Mouse (Mus musculus) ovary, postnatal 14 days (tissue): ENCODE measurements around the gene Sorcs2.
"Not testable (repeated sequence)": the region's sequence is repeated elsewhere in the genome, so short reads cannot be mapped to it uniquely, and the experiment has no call there.

Experiments used
- DNase-seq: peaks from one replicate; pipeline ENCODE4 v3.0.0; 2022; ENCODE audit warnings: low spot score

Gene Sorcs2

GRCm38 (mm10) chr5:36301166-36301565, 96.8 kb downstream of the Sorcs2 start:
- no peak for DNase-seq

- no peak for DNase-seq
These were observed 99.9 kb downstream of the Sorcs2 start for GRCm38 (mm10) chr5:36298049-36298448.

GRCm38 (mm10) chr5:36297246-36297645, 100.7 kb downstream of the Sorcs2 start:
- no peak for DNase-seq

GRCm38 (mm10) chr5:36293109-36293900, 104.6 kb downstream of the Sorcs2 start:
- peak; percentile 44 for DNase-seq

GRCm38 (mm10) chr5:36292321-36292720, 105.6 kb downstream of the Sorcs2 start:
- peak; percentile 54 for DNase-seq

- DNase-seq = no peak
These were observed 106.7 kb downstream of the Sorcs2 start for GRCm38 (mm10) chr5:36291191-36291590.

GRCm38 (mm10) chr5:36285405-36285804, 112.5 kb downstream of the Sorcs2 start:
- DNase-seq = no peak

GRCm38 (mm10) chr5:36279896-36280295, 118.0 kb downstream of the Sorcs2 start:
- DNase-seq = no peak

GRCm38 (mm10) chr5:36274684-36275394, 123.1 kb downstream of the Sorcs2 start:
- DNase-seq = no peak

GRCm38 (mm10) chr5:36267194-36267769, 130.7 kb downstream of the Sorcs2 start:
- no peak for DNase-seq

GRCm38 (mm10) chr5:36260862-36261261, 137.1 kb downstream of the Sorcs2 start:
- DNase-seq = no peak

- no peak for DNase-seq
These were observed 138.2 kb downstream of the Sorcs2 start for GRCm38 (mm10) chr5:36259691-36260124.

GRCm38 (mm10) chr5:36258387-36259181, 139.4 kb downstream of the Sorcs2 start:
- DNase-seq = no peak

GRCm38 (mm10) chr5:36257008-36257407, 140.9 kb downstream of the Sorcs2 start:
- no peak for DNase-seq

- DNase-seq = no peak
These were observed 143.1 kb downstream of the Sorcs2 start for GRCm38 (mm10) chr5:36254642-36255516.

- DNase-seq = no peak
These were observed 145.0 kb downstream of the Sorcs2 start for GRCm38 (mm10) chr5:36252746-36253504.

GRCm38 (mm10) chr5:36248022-36248421, 149.9 kb downstream of the Sorcs2 start:
- no peak for DNase-seq

- not testable (repeated sequence) for DNase-seq
These were observed 160.4 kb downstream of the Sorcs2 start for GRCm38 (mm10) chr5:36237526-36237925.

- DNase-seq = no peak
These were observed 167.6 kb downstream of the Sorcs2 start for GRCm38 (mm10) chr5:36230301-36230780.
